Mouse (Mus musculus) brain, embryonic 14.5 days (tissue): Measurements from ENCODE around the gene Poglut1.

Experiments
- CTCF ChIP-seq: fragments of 200-500 bp; IDR thresholded peaks from 2 replicates; pipeline ENCODE4 v1.5.1; 2012; ENCODE audit warnings: inconsistent platforms, mild to moderate bottlenecking, moderate library complexity, borderline replicate concordance; ENCODE audit not compliant: insufficient read depth, insufficient read length; ENCODE audit errors: extremely low read depth
- POLR2A ChIP-seq: fragments of 200-500 bp; IDR thresholded peaks from 2 replicates; pipeline ENCODE4 v1.6.1; 2012; ENCODE audit warnings: mild to moderate bottlenecking, inconsistent platforms, borderline replicate concordance; ENCODE audit not compliant: poor library complexity, insufficient read depth, insufficient read length, severe bottlenecking; ENCODE audit errors: extremely low read depth

GRCm38 (mm10) chr16:38584761-38585160 lies 34.7 kb upstream of the Poglut1 start:
- TF ChIP-seq CTCF: no peak
- TF ChIP-seq POLR2A: no peak
